Mouse (Mus musculus) testis, adult 2 months (tissue): ENCODE data around the gene Ppif.

ENCODE experiments used
- CTCF ChIP-seq: fragments of 200-500 bp; IDR thresholded peaks from 2 replicates; pipeline ENCODE4 v1.5.1; 2012; ENCODE audit warnings: low read depth, mild to moderate bottlenecking, inconsistent platforms, low read length, moderate library complexity; ENCODE audit not compliant: control insufficient read depth, insufficient read depth, insufficient replicate concordance
- POLR2A ChIP-seq: fragments of 200-500 bp; IDR thresholded peaks from 2 replicates; pipeline ENCODE4 v1.6.1; 2012; ENCODE audit warnings: low read depth, mild to moderate bottlenecking, inconsistent platforms, low read length, moderate library complexity; ENCODE audit not compliant: control insufficient read depth

DNA sequence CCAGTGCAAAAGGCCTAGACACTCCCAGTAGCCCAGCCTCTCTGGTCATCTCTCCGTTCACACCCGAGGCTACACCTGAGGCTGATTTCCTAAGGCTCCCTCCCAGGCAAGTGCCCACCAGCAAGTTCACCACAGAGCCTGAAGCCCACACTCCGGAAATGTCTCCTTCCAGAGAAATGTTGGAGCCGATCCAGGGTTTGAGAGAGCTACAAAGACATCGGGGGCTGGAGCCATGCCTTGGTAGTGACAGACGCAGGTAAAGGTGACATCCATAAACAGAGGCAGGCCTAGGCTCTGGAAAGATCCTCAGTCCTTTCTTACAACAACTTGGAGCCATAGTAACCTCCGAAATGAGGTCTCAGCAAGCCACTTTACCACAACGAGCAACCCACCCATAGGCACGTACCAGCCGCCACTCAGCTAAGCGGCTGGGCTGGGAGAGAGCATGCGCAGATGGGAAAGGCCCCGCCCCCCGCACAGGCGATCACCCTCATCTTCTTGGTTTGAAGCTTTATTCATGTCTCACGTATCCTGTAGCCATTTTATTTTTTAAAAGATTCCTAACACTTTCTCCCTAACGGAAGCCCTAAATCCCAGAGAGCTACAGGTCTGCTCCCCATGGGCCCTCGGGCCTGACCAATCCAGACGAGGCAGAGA lies 28.5 kb upstream of the Ppif start:
- no peak for TF ChIP-seq CTCF
- TF ChIP-seq POLR2A, result no peak
